26 mouse cellular contexts compared by ENCODE assay signal in genomic region chr14:121527201-121527600, GRCm38 (mm10). TPM values are rescaled to one million over a fixed set of nuclear protein-coding genes. Genes with fewer than 3 reads are reported as not detected.
A peak's percentile ranks its signal among the peaks of the same experiment; 100 is the strongest.
DNase-seq lines count a peak whose midpoint lies in the region; ATAC-seq and TF ChIP-seq lines count a peak whose summit lies in the region.
"Had no signal": no experiment of that assay in that cellular context is flagged by ENCODE, and none has a peak within 500 bp of the region (broad histone marks: within the 10 kb centered on the region; RNA-seq: fewer than 3 reads in every experiment).

No protein-coding gene starts in this region.

- TF ChIP-seq RAD21 in MEL (IDR thresholded peaks at IDR 0.05; ENCODE audit: low read depth, low read length): no peak

- TF ChIP-seq CTCF in MEL (IDR thresholded peaks at IDR 0.05 in 2 of 3, conservative IDR thresholded peaks at IDR 0.05 in 1 of 3; ENCODE audit: control insufficient read depth in 1 of 3, insufficient read depth in 1 of 3, low read depth in 2 of 3, low read length in 3 of 3, poor library complexity in 1 of 3, severe bottlenecking in 1 of 3): no peak
- no peak for TF ChIP-seq CTCF in layer of hippocampus, adult 2 months (conservative IDR thresholded peaks at IDR 0.05)

- no peak overlapping the region for H3K4me3 ChIP-seq in MEL (ENCODE audit: control insufficient read depth in 1 of 2, insufficient read depth in 1 of 2, low read depth in 2 of 2, low read length in 2 of 2)
- H3K4me3 ChIP-seq in neural tube, embryonic 15.5 days (replicated peaks): no peak overlapping the region
- H3K4me3 ChIP-seq in layer of hippocampus, adult 2 months: no peak overlapping the region
- H3K4me3 ChIP-seq in hindbrain, embryonic 11.5 days (ENCODE audit: low read depth, low read length): no peak overlapping the region
- H3K4me3 ChIP-seq: embryonic facial prominence, embryonic 10.5 days; embryonic facial prominence, embryonic 12.5 days; forebrain, embryonic 10.5 days; forebrain, embryonic 12.5 days had no signal

- 0 out of 4 replicates have a peak, but pooled peaks of 1 of the 2 experiments have one; percentile 26 for TF ChIP-seq EP300 in MEL (IDR thresholded peaks at IDR 0.05; ENCODE audit: low read depth in 1 of 2, low read length in 2 of 2)

- H3K4me1 ChIP-seq in MEL (ENCODE audit: control insufficient read depth in 1 of 2, insufficient read depth in 2 of 2, low read length in 2 of 2): peaks cover 5 to 14% of the 10 kb centered on the region in 2 experiments
- no peaks in the 10 kb centered on the region for H3K4me1 ChIP-seq in neural tube, embryonic 15.5 days
- no peaks in the 10 kb centered on the region for H3K4me1 ChIP-seq in hindbrain, embryonic 11.5 days (replicated peaks; ENCODE audit: control insufficient read depth, insufficient read depth, low read length)
- H3K4me1 ChIP-seq: embryonic facial prominence, embryonic 10.5 days; embryonic facial prominence, embryonic 12.5 days; forebrain, embryonic 10.5 days; forebrain, embryonic 12.5 days had no signal

- DNase-seq in A20 (ENCODE audit: low read depth, low spot score) (peak; percentile 60), MEL (ENCODE audit: low read depth, low spot score) (peak; percentile 57)
- no peak for DNase-seq in layer of hippocampus, adult 2 months (ENCODE audit: low spot score in 2 of 2)
- no peak for DNase-seq in retina, embryonic 14.5 days (ENCODE audit: low spot score)
- DNase-seq in hindbrain, embryonic 11.5 days (ENCODE audit: low spot score): no peak
- DNase-seq: adrenal gland, adult 2 months; adrenal gland, postnatal 10 days; adrenal gland, postnatal 25 days; cerebellum, adult 11 months; cerebellum, adult 18-20 months; cerebellum, adult 8-10 months; cerebellum, adult 9-11 months; cerebellum, postnatal 14 days; cerebellum, postnatal 36 days had no signal

- 85% methylated on average over 1 of the region's 1 CpGs for WGBS in neural tube, embryonic 15.5 days
- 89% methylated on average over 1 of the region's 1 CpGs for WGBS in hindbrain, embryonic 11.5 days

- ATAC-seq in common myeloid progenitor, adult 5-6 weeks (replicated peaks; ENCODE audit: low read depth, poor library complexity, severe bottlenecking): 0 out of 2 replicates have a peak, but pooled peaks have one; percentile 25
- peak; percentile 55 for ATAC-seq in megakaryocyte, adult 5-6 weeks (ENCODE audit: poor library complexity, severe bottlenecking)
- ATAC-seq in neural tube, embryonic 15.5 days (ENCODE audit: low FRiP score): no peak
- no peak for ATAC-seq in hindbrain, embryonic 11.5 days (ENCODE audit: low FRiP score)
- ATAC-seq: forebrain, embryonic 14.5 days; forebrain, embryonic 16.5 days; Patski had no signal

- H3K9ac ChIP-seq in MEL (ENCODE audit: control insufficient read depth, low read depth, low read length, poor library complexity, severe bottlenecking): no peak overlapping the region
- no peak overlapping the region for H3K9ac ChIP-seq in neural tube, embryonic 15.5 days (replicated peaks)
- H3K9ac ChIP-seq in hindbrain, embryonic 11.5 days (ENCODE audit: low read depth, low read length): no peak overlapping the region
- H3K9ac ChIP-seq: embryonic facial prominence, embryonic 12.5 days; forebrain, embryonic 12.5 days had no signal

- no peak overlapping the region for H3K27ac ChIP-seq in MEL (ENCODE audit: control insufficient read depth, low read depth, low read length)
- H3K27ac ChIP-seq in neural tube, embryonic 15.5 days (replicated peaks): no peak overlapping the region
- H3K27ac ChIP-seq in layer of hippocampus, adult 2 months: no peak overlapping the region
- no peak overlapping the region for H3K27ac ChIP-seq in hindbrain, embryonic 11.5 days (ENCODE audit: low read depth, low read length)
- H3K27ac ChIP-seq: embryonic facial prominence, embryonic 10.5 days; embryonic facial prominence, embryonic 12.5 days; forebrain, embryonic 10.5 days; forebrain, embryonic 12.5 days had no signal

- H3K27me3 ChIP-seq in MEL (ENCODE audit: control insufficient read depth in 1 of 2, insufficient read depth in 2 of 2, low read length in 2 of 2): no peaks in the 10 kb centered on the region
- no peaks in the 10 kb centered on the region for H3K27me3 ChIP-seq in neural tube, embryonic 15.5 days (replicated peaks)
- no peaks in the 10 kb centered on the region for H3K27me3 ChIP-seq in hindbrain, embryonic 11.5 days (ENCODE audit: control insufficient read depth, insufficient read depth, low read length)
- H3K27me3 ChIP-seq: embryonic facial prominence, embryonic 12.5 days; forebrain, embryonic 12.5 days; Patski had no signal

- no peak overlapping the region for H3K4me2 ChIP-seq in neural tube, embryonic 15.5 days
- H3K4me2 ChIP-seq in hindbrain, embryonic 11.5 days (replicated peaks; ENCODE audit: low read depth, low read length): no peak overlapping the region
- H3K4me2 ChIP-seq: embryonic facial prominence, embryonic 12.5 days; forebrain, embryonic 12.5 days had no signal

- H3K36me3 ChIP-seq in MEL (ENCODE audit: control insufficient read depth in 1 of 2, insufficient read depth in 2 of 2, low read length in 2 of 2): peaks cover 0 to 3% of the 10 kb centered on the region in 2 experiments; a peak in 2 of 4 replicates
- H3K36me3 ChIP-seq in neural tube, embryonic 15.5 days: no peaks in the 10 kb centered on the region
- no peaks in the 10 kb centered on the region for H3K36me3 ChIP-seq in hindbrain, embryonic 11.5 days (ENCODE audit: control insufficient read depth, insufficient read depth, low read length)
- H3K36me3 ChIP-seq: embryonic facial prominence, embryonic 10.5 days; embryonic facial prominence, embryonic 12.5 days; forebrain, embryonic 10.5 days; forebrain, embryonic 12.5 days; G1E had no signal

- no peak for TF ChIP-seq POLR2A in MEL (IDR thresholded peaks at IDR 0.05; ENCODE audit: control insufficient read depth in 1 of 2, insufficient read depth in 1 of 2, low read depth in 1 of 2, low read length in 2 of 2, poor library complexity in 1 of 2)

- no peaks in the 10 kb centered on the region for H3K9me3 ChIP-seq in MEL (replicated peaks; ENCODE audit: insufficient read depth, low read length)
- H3K9me3 ChIP-seq in neural tube, embryonic 15.5 days (replicated peaks): no peaks in the 10 kb centered on the region
- no peaks in the 10 kb centered on the region for H3K9me3 ChIP-seq in hindbrain, embryonic 11.5 days (ENCODE audit: control insufficient read depth, low read length)
- H3K9me3 ChIP-seq: embryonic facial prominence, embryonic 10.5 days; embryonic facial prominence, embryonic 12.5 days; forebrain, embryonic 10.5 days; forebrain, embryonic 12.5 days; G1E had no signal

- no peaks in the 10 kb centered on the region for H3K79me2 ChIP-seq in MEL (ENCODE audit: control insufficient read depth, insufficient read depth, low read length, poor library complexity)

TF ChIP-seq in MEL, 35 proteins besides CTCF, POLR2A, EP300 and RAD21:
- TF ChIP-seq ZKSCAN1 (IDR thresholded peaks at IDR 0.05; ENCODE audit: low read depth, low read length) (no peak), SIN3A (IDR thresholded peaks at IDR 0.05; ENCODE audit: low read length) (0 out of 2 replicates have a peak, but pooled peaks have one; percentile 19)

RNA-seq across cellular contexts. Expression of gene Slc15a1, which starts 22.1 kb away (rescaled TPM):
- total RNA-seq in MEL (2012; rRNA removed): not detected in 2 replicates
- not detected for polyA plus RNA-seq in MEL (2012; ENCODE audit: insufficient read depth in 1 of 2, insufficient read length in 2 of 2, low read depth in 1 of 2, low replicate concordance in 2 of 2, missing spikeins in 1 of 2)
- not detected in 2 replicates for total RNA-seq in common myeloid progenitor, adult 5-6 weeks (2017)
- not detected in 2 replicates for total RNA-seq in megakaryocyte, adult 5-6 weeks (2015)
- total RNA-seq in megakaryocyte, adult 5-6 weeks (2017): not detected in 2 replicates
- 0.70 TPM in 1 of 2 replicates, not detected in the other for polyA plus RNA-seq in neural tube, embryonic 15.5 days (2015; fragmentation: Nextera tagmentation; extraction: Ambion mirVana)
- total RNA-seq in layer of hippocampus, adult 2 months (2021): not detected
- 0.15 and 0.36 TPM in 2 replicates for polyA plus RNA-seq in hindbrain, embryonic 11.5 days (2014; fragmentation: Nextera tagmentation; extraction: Ambion mirVana)
- total RNA-seq: adrenal gland, postnatal 25 days had no signal
- polyA plus RNA-seq: C2C12; forebrain, embryonic 10.5 days; forebrain, embryonic 12.5 days; forebrain, embryonic 14.5 days; forebrain, embryonic 16.5 days; G1E had no signal

Comparison
In these comparisons a context has a peak if more than half of its experiments do, and no peak if none do; other contexts are left out.
1. DNase-seq: peak in A20 (single experiment) and MEL (single experiment); none in layer of hippocampus, adult 2 months (0 of 2), retina, embryonic 14.5 days (single experiment) and hindbrain, embryonic 11.5 days (single experiment).
2. ATAC-seq: peak in common myeloid progenitor, adult 5-6 weeks (single experiment) and megakaryocyte, adult 5-6 weeks (single experiment); none in neural tube, embryonic 15.5 days (single experiment) and hindbrain, embryonic 11.5 days (single experiment).